Mouse (Mus musculus): ENCODE results near the gene Aktip.

- TF ChIP-seq CTCF (IDR thresholded peaks at IDR 0.05; ENCODE audit: low read depth) = no peak
- no peak for TF ChIP-seq EP300 (IDR thresholded peaks at IDR 0.05; ENCODE audit: low read depth)
Measured at GRCm38 (mm10) chr8:91242721-91243120, 42.9 kb upstream of the Aktip start.

Data from liver, embryonic 14.5 days (tissue).